Mouse (Mus musculus) kidney, adult 2 months (tissue): ENCODE results near the gene Zfp609.

Experiments used
- CTCF ChIP-seq: fragments of 200-500 bp; conservative IDR thresholded peaks from 2 replicates; pipeline ENCODE4 v1.5.1; 2011; ENCODE audit warnings: low read depth, mild to moderate bottlenecking, control low read depth, low read length, moderate library complexity, mixed read lengths; ENCODE audit not compliant: insufficient read depth, insufficient read length
- POLR2A ChIP-seq: fragments of 200-500 bp; IDR thresholded peaks from one replicate; pipeline ENCODE4 v1.6.1; 2011; ENCODE audit warnings: low read depth, low read length, control low read depth

GRCm38 (mm10) chr9:65751906-65752305 is 75.5 kb downstream of the Zfp609 start:
- TF ChIP-seq CTCF = no peak
- no peak for TF ChIP-seq POLR2A
